Mouse (Mus musculus) MEL (cell line): ENCODE measurements around the gene Pfn1. TPM values are rescaled to one million over a fixed set of nuclear protein-coding genes. Genes with fewer than 3 reads are reported as not detected.

Experiments used
- DNase-seq: peaks from one replicate; pipeline ENCODE4 v3.0.0; 2011; ENCODE audit warnings: low read depth, low spot score
- H3K27ac ChIP-seq: 2 replicates; pipeline ENCODE4 v1.5.1; 2012; ENCODE audit warnings: low read depth, mild to moderate bottlenecking, control low read depth, low read length, moderate library complexity; ENCODE audit not compliant: control insufficient read depth
- H3K27me3 ChIP-seq, 2 experiments: fragments of 150-350 bp in 1 of 2; sonication (generic) in 1 of 2; 2 replicates each; pipeline ENCODE4 v1.6.1; 2012; ENCODE audit warnings: low read length in 2 of 2, mild to moderate bottlenecking in 2 of 2, improper control_type of control experiment in 1 of 2, moderate library complexity in 1 of 2; ENCODE audit not compliant: insufficient read depth in 2 of 2, control insufficient read depth in 1 of 2
- H3K36me3 ChIP-seq, 2 experiments: 2 replicates each; pipeline ENCODE4 v1.6.1; 2012 to 2014; ENCODE audit warnings: low read length in 2 of 2, improper control_type of control experiment in 1 of 2, inconsistent platforms in 1 of 2, mild to moderate bottlenecking in 1 of 2; ENCODE audit not compliant: insufficient read depth in 2 of 2, control insufficient read depth in 1 of 2
- H3K4me1 ChIP-seq, 2 experiments: fragments of 150-350 bp in 1 of 2; sonication (generic) in 1 of 2; 2 replicates each; pipeline ENCODE4 v1.6.1; 2012; ENCODE audit warnings: low read length in 2 of 2, improper control_type of control experiment in 1 of 2, mild to moderate bottlenecking in 1 of 2; ENCODE audit not compliant: insufficient read depth in 2 of 2, control insufficient read depth in 1 of 2
- H3K4me3 ChIP-seq, 2 experiments: fragments of 150-350 bp in 1 of 2; sonication (generic) in 1 of 2; 2 replicates each; pipeline ENCODE4 v1.5.1; 2012; ENCODE audit warnings: low read depth in 2 of 2, low read length in 2 of 2, mild to moderate bottlenecking in 2 of 2, moderate library complexity in 2 of 2, control low read depth in 1 of 2, improper control_type of control experiment in 1 of 2; ENCODE audit not compliant: control insufficient read depth in 1 of 2, insufficient read depth in 1 of 2
- H3K79me2 ChIP-seq: 2 replicates; pipeline ENCODE4 v1.6.1; 2012; ENCODE audit warnings: mild to moderate bottlenecking, low read length, moderate library complexity; ENCODE audit not compliant: control insufficient read depth, poor library complexity, insufficient read depth
- H3K9ac ChIP-seq: 2 replicates; pipeline ENCODE4 v1.6.1; 2012; ENCODE audit warnings: low read depth, mild to moderate bottlenecking, control low read depth, low read length, moderate library complexity; ENCODE audit not compliant: control insufficient read depth, poor library complexity, severe bottlenecking
- H3K9me3 ChIP-seq: fragments of 150-350 bp; sonication (generic); replicated peaks from 2 replicates; pipeline ENCODE4 v1.6.1; 2012; ENCODE audit warnings: mild to moderate bottlenecking, low read length, improper control_type of control experiment, moderate library complexity; ENCODE audit not compliant: insufficient read depth
- CHD1 ChIP-seq: IDR thresholded peaks from 2 replicates; pipeline ENCODE4 v1.6.1; 2012; ENCODE audit warnings: low read depth, mild to moderate bottlenecking, inconsistent platforms, low read length, improper control_type of control experiment
- CHD2 ChIP-seq: IDR thresholded peaks from 2 replicates; pipeline ENCODE4 v1.6.1; 2011; ENCODE audit warnings: low read length, improper control_type of control experiment
- E2F4 ChIP-seq: IDR thresholded peaks from 2 replicates; pipeline ENCODE4 v1.6.1; 2011; ENCODE audit warnings: low read depth, low read length, improper control_type of control experiment, borderline replicate concordance
- ELF1 ChIP-seq: IDR thresholded peaks from 2 replicates; pipeline ENCODE4 v1.6.1; 2014; ENCODE audit warnings: low read depth, mild to moderate bottlenecking, inconsistent platforms, low read length, improper control_type of control experiment, moderate library complexity
- EP300 ChIP-seq, 2 experiments: IDR thresholded peaks; 2 replicates each; pipeline ENCODE4 v1.6.1; 2011; ENCODE audit warnings: improper control_type of control experiment in 2 of 2, low read length in 2 of 2, low read depth in 1 of 2, mild to moderate bottlenecking in 1 of 2
- ETS1 ChIP-seq: IDR thresholded peaks from 2 replicates; pipeline ENCODE4 v1.6.1; 2012; ENCODE audit warnings: low read depth, mild to moderate bottlenecking, inconsistent platforms, low read length, improper control_type of control experiment, moderate library complexity
- GATA1 ChIP-seq: IDR thresholded peaks from 2 replicates; pipeline ENCODE4 v1.6.1; 2011; ENCODE audit warnings: low read depth, low read length, improper control_type of control experiment
- HCFC1 ChIP-seq: IDR thresholded peaks from 2 replicates; pipeline ENCODE4 v1.6.1; 2012; ENCODE audit warnings: low read depth, mild to moderate bottlenecking, inconsistent platforms, low read length, improper control_type of control experiment, moderate library complexity
- JUND ChIP-seq: IDR thresholded peaks from 2 replicates; pipeline ENCODE4 v1.6.1; 2011; ENCODE audit warnings: low read depth, mild to moderate bottlenecking, improper control_type of control experiment, low read length
- KAT2A ChIP-seq: conservative IDR thresholded peaks from 2 replicates; pipeline ENCODE4 v1.6.1; 2012; ENCODE audit warnings: low read depth, low read length, improper control_type of control experiment, inconsistent platforms
- MAFK ChIP-seq: IDR thresholded peaks from 2 replicates; pipeline ENCODE4 v1.6.1; 2011; ENCODE audit warnings: low read depth, mild to moderate bottlenecking, low read length, improper control_type of control experiment, borderline replicate concordance
- MAX ChIP-seq: IDR thresholded peaks from 2 replicates; pipeline ENCODE4 v1.6.1; 2011; ENCODE audit warnings: low read length, improper control_type of control experiment
- MAZ ChIP-seq: IDR thresholded peaks from 2 replicates; pipeline ENCODE4 v1.6.1; 2012; ENCODE audit warnings: low read depth, mild to moderate bottlenecking, inconsistent platforms, low read length, improper control_type of control experiment
- MEF2A ChIP-seq: IDR thresholded peaks from 2 replicates; pipeline ENCODE4 v1.6.1; 2014; ENCODE audit warnings: low read depth, mild to moderate bottlenecking, inconsistent platforms, low read length, improper control_type of control experiment; ENCODE audit not compliant: poor library complexity, insufficient replicate concordance, severe bottlenecking; ENCODE audit errors: extremely low read depth
- MXI1 ChIP-seq: IDR thresholded peaks from 2 replicates; pipeline ENCODE4 v1.6.1; 2011; ENCODE audit warnings: mild to moderate bottlenecking, low read depth, low read length, improper control_type of control experiment
- MYC ChIP-seq: IDR thresholded peaks from 2 replicates; pipeline ENCODE4 v1.6.1; 2011; ENCODE audit warnings: low read depth, mild to moderate bottlenecking, low read length, improper control_type of control experiment, moderate library complexity
- NELFE ChIP-seq: IDR thresholded peaks from 2 replicates; pipeline ENCODE4 v1.6.1; 2011; ENCODE audit warnings: low read depth, low read length, improper control_type of control experiment
- NRF1 ChIP-seq: IDR thresholded peaks from 2 replicates; pipeline ENCODE4 v1.6.1; 2014; ENCODE audit warnings: low read depth, mild to moderate bottlenecking, inconsistent platforms, low read length, improper control_type of control experiment, moderate library complexity; ENCODE audit not compliant: poor library complexity, insufficient read depth, severe bottlenecking
- POLR2A ChIP-seq, 2 experiments: IDR thresholded peaks; 2 replicates each; pipeline ENCODE4 v1.6.1; 2011 to 2012; ENCODE audit warnings: low read length in 2 of 2, mild to moderate bottlenecking in 2 of 2, control low read depth in 1 of 2, improper control_type of control experiment in 1 of 2, low read depth in 1 of 2, moderate library complexity in 1 of 2; ENCODE audit not compliant: control insufficient read depth in 1 of 2, insufficient read depth in 1 of 2, poor library complexity in 1 of 2
- POLR2AphosphoS2 ChIP-seq: IDR thresholded peaks from 2 replicates; pipeline ENCODE4 v1.6.1; 2011; ENCODE audit warnings: low read length, improper control_type of control experiment
- POLR2AphosphoS5 ChIP-seq: IDR thresholded peaks from 2 replicates; pipeline ENCODE4 v1.6.1; 2012; ENCODE audit warnings: low read depth, borderline replicate concordance, mild to moderate bottlenecking, inconsistent platforms, low read length, moderate library complexity, mixed read lengths
- RCOR1 ChIP-seq: IDR thresholded peaks from 2 replicates; pipeline ENCODE4 v1.6.1; 2012; ENCODE audit warnings: low read depth, mild to moderate bottlenecking, inconsistent platforms, low read length, improper control_type of control experiment
- SIN3A ChIP-seq: IDR thresholded peaks from 2 replicates; pipeline ENCODE4 v1.6.1; 2012; ENCODE audit warnings: low read length, improper control_type of control experiment, inconsistent platforms
- SMC3 ChIP-seq: IDR thresholded peaks from 2 replicates; pipeline ENCODE4 v1.6.1; 2011; ENCODE audit warnings: low read depth, low read length, improper control_type of control experiment
- TAL1 ChIP-seq: IDR thresholded peaks from 2 replicates; pipeline ENCODE4 v1.6.1; 2012; ENCODE audit warnings: mild to moderate bottlenecking, inconsistent platforms, low read length, moderate library complexity, mixed read lengths
- TBP ChIP-seq: IDR thresholded peaks from 2 replicates; pipeline ENCODE4 v1.8.0; 2011; ENCODE audit warnings: low read depth, low read length, improper control_type of control experiment
- TCF12 ChIP-seq: IDR thresholded peaks from 2 replicates; pipeline ENCODE4 v1.6.1; 2014; ENCODE audit warnings: low read depth, mild to moderate bottlenecking, inconsistent platforms, low read length, improper control_type of control experiment, moderate library complexity
- ZC3H11A ChIP-seq: IDR thresholded peaks from 2 replicates; pipeline ENCODE4 v1.6.1; 2012; ENCODE audit warnings: low read depth, mild to moderate bottlenecking, inconsistent platforms, low read length, improper control_type of control experiment
- ZMIZ1 ChIP-seq: IDR thresholded peaks from 2 replicates; pipeline ENCODE4 v1.6.1; 2012; ENCODE audit warnings: low read depth, mild to moderate bottlenecking, inconsistent platforms, low read length, improper control_type of control experiment, moderate library complexity
- ZNF384 ChIP-seq: IDR thresholded peaks from 2 replicates; pipeline ENCODE4 v1.6.1; 2012; ENCODE audit warnings: low read depth, mild to moderate bottlenecking, inconsistent platforms, low read length, improper control_type of control experiment
- polyA plus RNA-seq, 2 experiments: library from polyadenylated mRNA; stranded (reverse) in 1 of 2; unstranded in 1 of 2; fragments of >175 nt in 1 of 2; fragments of >200 nt in 1 of 2; gene quantifications; 2 replicates each; pipeline versions ENCODE4 v1.2.1 to v1.2.4; 2012; ENCODE audit warnings: low replicate concordance in 2 of 2, low read depth in 1 of 2; ENCODE audit not compliant: insufficient read length in 2 of 2, insufficient read depth in 1 of 2, missing spikeins in 1 of 2
- total RNA-seq: library from RNA; depleted of rRNA; stranded (reverse); fragments of 300-350 nt; gene quantifications from 2 replicates; pipeline ENCODE4 v1.2.3, GENCODE M21; 2012

The Pfn1 gene
- total and polyA plus RNA-seq, 3 experiments: 1,332 to 5,980 (median 2,392) TPM

GRCm38 (mm10) chr11:70668771-70669505 is 14.5 kb upstream of the Pfn1 start, which contains the start of gene Spag7:
Gene Spag7 (minus strand): TSS chr11:70669416.
- Histone ChIP-seq H3K36me3 (peaks cover 0 to 11% of the 10 kb centered on the region in 2 experiments; a peak in 2 of 4 replicates), H3K4me1 (peaks cover 2 to 24% of the 10 kb centered on the region in 2 experiments; a peak in 3 of 4 replicates)

GRCm38 (mm10) chr11:70668335-70668770 is 13.9 kb upstream of the Pfn1 start:
- peaks cover 0 to 11% of the 10 kb centered on the region in 2 experiments; a peak in 2 of 4 replicates for H3K36me3 ChIP-seq
- peak; percentile 60; the same call in 1 of the 2 replicates for TF ChIP-seq TBP
- TF ChIP-seq ZMIZ1: peak; percentile 73
- no peak for TF ChIP-seq ZC3H11A
- TF ChIP-seq KAT2A: no peak
- TF ChIP-seq MXI1: peak; percentile 85
- TF ChIP-seq EP300 (IDR thresholded peaks at IDR 0.05; ENCODE audit: low read depth in 1 of 2, low read length in 2 of 2): no peak
- TF ChIP-seq SIN3A: peak; percentile 62; the same call in 1 of the 2 replicates
- peak; percentile 54; the same call in 1 of the 2 replicates for TF ChIP-seq MAX
- peak; percentile 62; the same call in 1 of the 2 replicates for TF ChIP-seq NELFE
- peak; percentile 48; the same call in 1 of the 2 replicates for TF ChIP-seq MYC
- no peak for TF ChIP-seq POLR2AphosphoS5
- TF ChIP-seq HCFC1: peak; percentile 73; the same call in 1 of the 2 replicates
- peak; percentile 48 to 74 for TF ChIP-seq POLR2A (IDR thresholded peaks at IDR 0.05; ENCODE audit: control insufficient read depth in 1 of 2, insufficient read depth in 1 of 2, low read depth in 1 of 2, low read length in 2 of 2, poor library complexity in 1 of 2)

More at GRCm38 (mm10) chr11:70668771-70669505, 14.5 kb upstream of the Pfn1 start, which contains the start of gene Spag7:
- Histone ChIP-seq H3K79me2 (peaks cover 18% of the 10 kb centered on the region), H3K27me3 (no peaks in the 10 kb centered on the region), H3K4me3 (peak within 1 kb of the TSS; percentile 75 to 87)
- peak; percentile 100 for DNase-seq
- TF ChIP-seq MXI1 (peak; percentile 16; the same call in 1 of the 2 replicates), MYC (peak; percentile 70), ZMIZ1 (peak; percentile 69; the same call in 1 of the 2 replicates), ETS1 (peak; percentile 55; the same call in 1 of the 2 replicates), MAFK (no peak), POLR2A (IDR thresholded peaks at IDR 0.05; ENCODE audit: control insufficient read depth in 1 of 2, insufficient read depth in 1 of 2, low read depth in 1 of 2, low read length in 2 of 2, poor library complexity in 1 of 2) (peak; percentile 87 to 93), HCFC1 (peak; percentile 80), JUND (no peak), RCOR1 (peak; percentile 57; the same call in 1 of the 2 replicates), NELFE (peak; percentile 89), NRF1 (peak; percentile 49; the same call in 1 of the 2 replicates), POLR2AphosphoS2 (peak; percentile 84), TBP (peak; percentile 92), ZNF384 (no peak), MAX (no peak), CHD2 (peak; percentile 93), ZC3H11A (no peak), MAZ (peak; percentile 51; the same call in 1 of the 2 replicates), E2F4 (0 out of 2 replicates have a peak, but pooled peaks have one; percentile 27), TAL1 (no peak), KAT2A (peak; percentile 58; the same call in 1 of the 2 replicates), CHD1 (no peak), TCF12 (peak; percentile 67), MEF2A (no peak), POLR2AphosphoS5 (0 out of 2 replicates have a peak, but pooled peaks have one; percentile 19), ELF1 (peak; percentile 81), SMC3 (no peak), SIN3A (peak; percentile 38), GATA1 (peak; percentile 64; the same call in 1 of the 2 replicates)
- TF ChIP-seq, all 39 proteins: peak for 20
- Histone ChIP-seq H3K27ac (peak within 1 kb of the TSS; percentile 97), H3K9ac (peak within 1 kb of the TSS; percentile 90), H3K9me3 (no peaks in the 10 kb centered on the region)

More at GRCm38 (mm10) chr11:70668335-70668770, 13.9 kb upstream of the Pfn1 start:
- Histone ChIP-seq H3K79me2 (peaks cover 18% of the 10 kb centered on the region), H3K4me1 (peaks cover 2 to 24% of the 10 kb centered on the region in 2 experiments; a peak in 3 of 4 replicates), H3K9me3 (no peaks in the 10 kb centered on the region), H3K27ac (peak overlapping the region; percentile 86), H3K27me3 (no peaks in the 10 kb centered on the region), H3K9ac (peak overlapping the region; percentile 82), H3K4me3 (peak overlapping the region; percentile 71 to 72)
- DNase-seq: no peak
